Mouse (Mus musculus): Measurements from ENCODE around the gene Tyrp1. TPM values are rescaled to one million over a fixed set of nuclear protein-coding genes. Genes with fewer than 3 reads are reported as not detected.

Tyrp1 gene
- total and polyA plus RNA-seq, 3 experiments = 0.05 TPM; not detected in 2

- DNase-seq (ENCODE audit: low spot score) = no peak
Observed at GRCm38 (mm10) chr4:80841980-80842379, 8.1 kb downstream of the Tyrp1 start.

GRCm38 (mm10) chr4:80843752-80844151 is 9.8 kb downstream of the Tyrp1 start:
- H3K4me1 ChIP-seq (ENCODE audit: insufficient read depth, low read depth, low read length) = no peaks in the 10 kb centered on the region
- no peak for DNase-seq (ENCODE audit: low spot score)
- H3K4me3 ChIP-seq (ENCODE audit: low read depth, low read length) = no peak overlapping the region
- ATAC-seq (ENCODE audit: extremely low read depth, insufficient number of reproducible peaks, low FRiP score, poor library complexity, severe bottlenecking) = no peak
- H3K27me3 ChIP-seq (ENCODE audit: insufficient read depth, low read length) = no peaks in the 10 kb centered on the region
- H3K36me3 ChIP-seq (replicated peaks) = no peaks in the 10 kb centered on the region
- TF ChIP-seq TAL1 (conservative IDR thresholded peaks at IDR 0.05; ENCODE audit: low read depth, low read length) (no peak), GATA2 (IDR thresholded peaks at IDR 0.05; ENCODE audit: borderline replicate concordance, low read depth, low read length) (no peak), CTCF (IDR thresholded peaks at IDR 0.05; ENCODE audit: low read depth, low read length) (no peak), GATA1 (IDR thresholded peaks at IDR 0.05; ENCODE audit: borderline replicate concordance, low read length) (no peak), POLR2AphosphoS5 (IDR thresholded peaks at IDR 0.05; ENCODE audit: insufficient replicate concordance, low read depth, low read length) (no peak)
- peaks cover 2% of the 10 kb centered on the region; the same call in 1 of the 2 replicates for H3K9me3 ChIP-seq (replicated peaks)

More at GRCm38 (mm10) chr4:80841980-80842379, 8.1 kb downstream of the Tyrp1 start:
- H3K36me3 ChIP-seq (replicated peaks) = no peaks in the 10 kb centered on the region
- H3K4me3 ChIP-seq (ENCODE audit: low read depth, low read length) = no peak overlapping the region
- H3K27me3 ChIP-seq (ENCODE audit: insufficient read depth, low read length) = no peaks in the 10 kb centered on the region
- H3K9me3 ChIP-seq (replicated peaks) = peaks cover 5% of the 10 kb centered on the region; the same call in 1 of the 2 replicates
- no peaks in the 10 kb centered on the region for H3K4me1 ChIP-seq (ENCODE audit: insufficient read depth, low read depth, low read length)
- ATAC-seq (ENCODE audit: extremely low read depth, insufficient number of reproducible peaks, low FRiP score, poor library complexity, severe bottlenecking) = no peak
- no peak for TF ChIP-seq POLR2AphosphoS5 (IDR thresholded peaks at IDR 0.05; ENCODE audit: insufficient replicate concordance, low read depth, low read length)
- TF ChIP-seq GATA1 (IDR thresholded peaks at IDR 0.05; ENCODE audit: borderline replicate concordance, low read length) = no peak
- no peak for TF ChIP-seq TAL1 (conservative IDR thresholded peaks at IDR 0.05; ENCODE audit: low read depth, low read length)
- no peak for TF ChIP-seq CTCF (IDR thresholded peaks at IDR 0.05; ENCODE audit: low read depth, low read length)

GRCm38 (mm10) chr4:80846052-80846451 is 12.1 kb downstream of the Tyrp1 start:
- ATAC-seq (ENCODE audit: extremely low read depth, insufficient number of reproducible peaks, low FRiP score, poor library complexity, severe bottlenecking) (no peak), DNase-seq (ENCODE audit: low spot score) (no peak)
- H3K36me3 ChIP-seq (replicated peaks) = no peaks in the 10 kb centered on the region
- no peak for TF ChIP-seq POLR2AphosphoS5 (IDR thresholded peaks at IDR 0.05; ENCODE audit: insufficient replicate concordance, low read depth, low read length)
- TF ChIP-seq GATA2 (IDR thresholded peaks at IDR 0.05; ENCODE audit: borderline replicate concordance, low read depth, low read length) = no peak
- no peak for TF ChIP-seq CTCF (IDR thresholded peaks at IDR 0.05; ENCODE audit: low read depth, low read length)
- no peak for TF ChIP-seq GATA1 (IDR thresholded peaks at IDR 0.05; ENCODE audit: borderline replicate concordance, low read length)
- no peak for TF ChIP-seq TAL1 (conservative IDR thresholded peaks at IDR 0.05; ENCODE audit: low read depth, low read length)
- H3K4me1 ChIP-seq (ENCODE audit: insufficient read depth, low read depth, low read length) = no peaks in the 10 kb centered on the region
- H3K4me3 ChIP-seq (ENCODE audit: low read depth, low read length) = no peak overlapping the region
- H3K9me3 ChIP-seq (replicated peaks) = peaks cover 4% of the 10 kb centered on the region; the same call in 1 of the 2 replicates
- H3K27me3 ChIP-seq (ENCODE audit: insufficient read depth, low read length) = no peaks in the 10 kb centered on the region

GRCm38 (mm10) chr4:80852590-80853425 is 18.9 kb downstream of the Tyrp1 start:
- H3K27me3 ChIP-seq (ENCODE audit: insufficient read depth, low read length) = no peaks in the 10 kb centered on the region
- H3K9me3 ChIP-seq (replicated peaks) = peaks cover 12% of the 10 kb centered on the region
- DNase-seq (ENCODE audit: low spot score) = no peak
- ATAC-seq (ENCODE audit: extremely low read depth, insufficient number of reproducible peaks, low FRiP score, poor library complexity, severe bottlenecking) = no peak
- no peak overlapping the region for H3K4me3 ChIP-seq (ENCODE audit: low read depth, low read length)
- no peak for TF ChIP-seq TAL1 (conservative IDR thresholded peaks at IDR 0.05; ENCODE audit: low read depth, low read length)
- TF ChIP-seq GATA2 (IDR thresholded peaks at IDR 0.05; ENCODE audit: borderline replicate concordance, low read depth, low read length) = no peak
- TF ChIP-seq GATA1 (IDR thresholded peaks at IDR 0.05; ENCODE audit: borderline replicate concordance, low read length) = no peak
- TF ChIP-seq CTCF (IDR thresholded peaks at IDR 0.05; ENCODE audit: low read depth, low read length) = no peak
- no peak for TF ChIP-seq POLR2AphosphoS5 (IDR thresholded peaks at IDR 0.05; ENCODE audit: insufficient replicate concordance, low read depth, low read length)
- no peaks in the 10 kb centered on the region for H3K4me1 ChIP-seq (ENCODE audit: insufficient read depth, low read depth, low read length)
- no peaks in the 10 kb centered on the region for H3K36me3 ChIP-seq (replicated peaks)

- TF ChIP-seq CTCF (IDR thresholded peaks at IDR 0.05; ENCODE audit: low read depth, low read length) = no peak
- DNase-seq (ENCODE audit: low spot score) = no peak
- Histone ChIP-seq H3K4me1 (ENCODE audit: insufficient read depth, low read depth, low read length) (no peaks in the 10 kb centered on the region), H3K36me3 (replicated peaks) (no peaks in the 10 kb centered on the region), H3K9me3 (replicated peaks) (peaks cover 15% of the 10 kb centered on the region), H3K4me3 (ENCODE audit: low read depth, low read length) (no peak overlapping the region), H3K27me3 (ENCODE audit: insufficient read depth, low read length) (no peaks in the 10 kb centered on the region)
- ATAC-seq (ENCODE audit: extremely low read depth, insufficient number of reproducible peaks, low FRiP score, poor library complexity, severe bottlenecking) = no peak
Observed at GRCm38 (mm10) chr4:80855495-80855894, 21.6 kb downstream of the Tyrp1 start.

- no peak for DNase-seq (ENCODE audit: low spot score)
- no peaks in the 10 kb centered on the region for H3K4me1 ChIP-seq (ENCODE audit: insufficient read depth, low read depth, low read length)
Observed at GRCm38 (mm10) chr4:80862962-80863361, 29.0 kb downstream of the Tyrp1 start.

More at GRCm38 (mm10) chr4:80862962-80863361, 29.0 kb downstream of the Tyrp1 start:
- no peaks in the 10 kb centered on the region for H3K27me3 ChIP-seq (ENCODE audit: insufficient read depth, low read length)
- H3K36me3 ChIP-seq (replicated peaks) = no peaks in the 10 kb centered on the region
- TF ChIP-seq POLR2AphosphoS5 (IDR thresholded peaks at IDR 0.05; ENCODE audit: insufficient replicate concordance, low read depth, low read length) (no peak), GATA1 (IDR thresholded peaks at IDR 0.05; ENCODE audit: borderline replicate concordance, low read length) (no peak), CTCF (IDR thresholded peaks at IDR 0.05; ENCODE audit: low read depth, low read length) (no peak), GATA2 (IDR thresholded peaks at IDR 0.05; ENCODE audit: borderline replicate concordance, low read depth, low read length) (no peak), TAL1 (conservative IDR thresholded peaks at IDR 0.05; ENCODE audit: low read depth, low read length) (no peak)
- ATAC-seq (ENCODE audit: extremely low read depth, insufficient number of reproducible peaks, low FRiP score, poor library complexity, severe bottlenecking) = no peak
- H3K4me3 ChIP-seq (ENCODE audit: low read depth, low read length) = no peak overlapping the region
- H3K9me3 ChIP-seq (replicated peaks) = peaks cover 7% of the 10 kb centered on the region

Data from G1E (cell line).